Mouse (Mus musculus) layer of hippocampus, adult 9-11 months (tissue): ENCODE data around the gene Pcnx4.
"Not testable (repeated sequence)": the region's sequence is repeated elsewhere in the genome, so short reads cannot be mapped to it uniquely, and the experiment has no call there.

Experiments used
- DNase-seq: peaks from one replicate; pipeline ENCODE4 v3.0.0; 2022

The Pcnx4 gene

GRCm38 (mm10) chr12:72598731-72599130, 62.5 kb downstream of the Pcnx4 start:
- DNase-seq, result not testable (repeated sequence)

- DNase-seq, result no peak
Observed at GRCm38 (mm10) chr12:72612053-72612452, 75.9 kb downstream of the Pcnx4 start.

GRCm38 (mm10) chr12:72620856-72621255, 84.7 kb downstream of the Pcnx4 start:
- DNase-seq, result no peak

- DNase-seq, result no peak
Observed at GRCm38 (mm10) chr12:72621441-72621840, 85.3 kb downstream of the Pcnx4 start.

GRCm38 (mm10) chr12:72622853-72623496, 86.8 kb downstream of the Pcnx4 start:
- no peak for DNase-seq

- no peak for DNase-seq
Observed at GRCm38 (mm10) chr12:72628751-72629150, 92.6 kb downstream of the Pcnx4 start.
